ENCODE assay signal across 10 mouse cellular contexts in genomic region chr4:150402608-150402985, GRCm38 (mm10).
DNase-seq lines count a peak whose midpoint lies in the region; ATAC-seq and TF ChIP-seq lines count a peak whose summit lies in the region.
"Had no signal": no experiment of that assay in that cellular context is flagged by ENCODE, and none has a peak within 500 bp of the region (broad histone marks: within the 10 kb centered on the region; RNA-seq: fewer than 3 reads in every experiment).

No protein-coding gene starts in this region.

- no peak overlapping the region for H3K4me2 ChIP-seq in midbrain, embryonic 14.5 days (ENCODE audit: low read length)
- no peak overlapping the region for H3K4me2 ChIP-seq in hindbrain, embryonic 16.5 days (ENCODE audit: low read length)
- H3K4me2 ChIP-seq: lung, embryonic 14.5 days had no signal

- H3K4me1 ChIP-seq in midbrain, embryonic 14.5 days (ENCODE audit: control insufficient read depth, insufficient read depth, low read length): peaks cover 54% of the 10 kb centered on the region
- peaks cover 80% of the 10 kb centered on the region for H3K4me1 ChIP-seq in midbrain, embryonic 10.5 days
- peaks cover 46% of the 10 kb centered on the region for H3K4me1 ChIP-seq in hindbrain, embryonic 16.5 days (ENCODE audit: control insufficient read depth, insufficient read depth, low read depth, low read length)
- peaks cover 29% of the 10 kb centered on the region for H3K4me1 ChIP-seq in small intestine, adult 2 months (ENCODE audit: control insufficient read depth, insufficient read depth, insufficient read length, low read length)

- intact Hi-C loops in gastrocnemius, adult 2 months (cut with DNase I): no loop called here
- intact Hi-C loops in gastrocnemius, postnatal 14 days (cut with DNase I; ENCODE audit: low total_unique reads): no loop called here

- peak overlapping the region; percentile 72 for H3K27ac ChIP-seq in gastrocnemius, adult 2 months
- H3K27ac ChIP-seq in midbrain, embryonic 14.5 days (replicated peaks; ENCODE audit: low read depth, low read length): peak overlapping the region; percentile 38
- H3K27ac ChIP-seq in midbrain, embryonic 10.5 days (replicated peaks): no peak overlapping the region
- peak overlapping the region; percentile 17 for H3K27ac ChIP-seq in hindbrain, embryonic 16.5 days (ENCODE audit: low read depth, low read length)
- H3K27ac ChIP-seq in small intestine, adult 2 months (ENCODE audit: insufficient read depth, low read depth, low read length): peak overlapping the region; percentile 93

- no peak for ATAC-seq in midbrain, embryonic 14.5 days (ENCODE audit: low FRiP score, low TSS enrichment)
- no peak for ATAC-seq in hindbrain, embryonic 16.5 days

- TF ChIP-seq POLR2A in small intestine, adult 2 months (IDR thresholded peaks at IDR 0.05; ENCODE audit: low read depth, low read length): no peak

- no peaks in the 10 kb centered on the region for H3K27me3 ChIP-seq in midbrain, embryonic 14.5 days (ENCODE audit: control insufficient read depth, insufficient read depth, low read length)
- no peaks in the 10 kb centered on the region for H3K27me3 ChIP-seq in midbrain, embryonic 10.5 days (ENCODE audit: low read depth, poor library complexity, severe bottlenecking)
- H3K27me3 ChIP-seq in hindbrain, embryonic 16.5 days (replicated peaks; ENCODE audit: control insufficient read depth, insufficient read depth, low read length): no peaks in the 10 kb centered on the region
- H3K27me3 ChIP-seq in small intestine, adult 2 months (ENCODE audit: control insufficient read depth, insufficient read depth, low read length): no peaks in the 10 kb centered on the region

- no peak overlapping the region for H3K9ac ChIP-seq in midbrain, embryonic 14.5 days (replicated peaks; ENCODE audit: low read length)
- H3K9ac ChIP-seq in hindbrain, embryonic 16.5 days (ENCODE audit: low read depth, low read length): no peak overlapping the region
- H3K9ac ChIP-seq: lung, embryonic 14.5 days had no signal

- TF ChIP-seq CTCF in gastrocnemius, adult 2 months (IDR thresholded peaks at IDR 0.05): no peak
- no peak for TF ChIP-seq CTCF in small intestine, adult 2 months (IDR thresholded peaks at IDR 0.05; ENCODE audit: extremely low read depth, insufficient read length, insufficient replicate concordance, low read depth, low read length)

- no peak overlapping the region for H3K4me3 ChIP-seq in gastrocnemius, adult 2 months
- no peak overlapping the region for H3K4me3 ChIP-seq in midbrain, embryonic 14.5 days (replicated peaks; ENCODE audit: low read depth, low read length)
- H3K4me3 ChIP-seq in midbrain, embryonic 10.5 days: no peak overlapping the region
- H3K4me3 ChIP-seq in hindbrain, embryonic 16.5 days (ENCODE audit: low read length): no peak overlapping the region
- no peak overlapping the region for H3K4me3 ChIP-seq in small intestine, adult 2 months (ENCODE audit: low read depth, low read length)

- peak; percentile 35 for DNase-seq in gastrocnemius, adult 2 months
- no peak for DNase-seq in gastrocnemius, postnatal 4 days (ENCODE audit: low spot score in 2 of 2)
- no peak for DNase-seq in midbrain, embryonic 14.5 days
- no peak for DNase-seq in midbrain, embryonic 10.5 days (ENCODE audit: low spot score)
- DNase-seq in B cell, adult 2 months: no peak
- no peak for DNase-seq in gastrocnemius, postnatal 14 days
- DNase-seq: right cerebral cortex, postnatal 4 days had no signal

- 66% methylated on average over 4 of the region's 4 CpGs for WGBS in midbrain, embryonic 14.5 days
- WGBS in midbrain, embryonic 10.5 days: 86% methylated on average over 4 of the region's 4 CpGs
- 53% methylated on average over 4 of the region's 4 CpGs for WGBS in hindbrain, embryonic 16.5 days
- 25% methylated on average over 4 of the region's 4 CpGs for WGBS in small intestine, adult 2 months

- H3K9me3 ChIP-seq in midbrain, embryonic 14.5 days (ENCODE audit: control insufficient read depth, low read length): no peaks in the 10 kb centered on the region
- H3K9me3 ChIP-seq in midbrain, embryonic 10.5 days (replicated peaks): no peaks in the 10 kb centered on the region
- H3K9me3 ChIP-seq in hindbrain, embryonic 16.5 days (ENCODE audit: control insufficient read depth, low read length): no peaks in the 10 kb centered on the region

- peaks cover 8% of the 10 kb centered on the region for H3K36me3 ChIP-seq in midbrain, embryonic 14.5 days (ENCODE audit: control insufficient read depth, insufficient read depth, low read length)
- H3K36me3 ChIP-seq in midbrain, embryonic 10.5 days: peaks cover 15% of the 10 kb centered on the region
- H3K36me3 ChIP-seq in hindbrain, embryonic 16.5 days (ENCODE audit: control insufficient read depth, insufficient read depth, low read length): no peaks in the 10 kb centered on the region
- 0 out of 2 replicates have a peak, but pooled peaks cover 3% of the 10 kb centered on the region for H3K36me3 ChIP-seq in small intestine, adult 2 months (ENCODE audit: control insufficient read depth, insufficient read depth, low read length)
